Mouse (Mus musculus) thymus, postnatal 36 days (tissue): ENCODE data around the gene A730015C16Rik.

Experiments
- DNase-seq, 2 experiments: peaks; one replicate each; pipeline ENCODE4 v3.0.0; 2022; ENCODE audit warnings: mixed read lengths in 2 of 2

The A730015C16Rik gene

DNA sequence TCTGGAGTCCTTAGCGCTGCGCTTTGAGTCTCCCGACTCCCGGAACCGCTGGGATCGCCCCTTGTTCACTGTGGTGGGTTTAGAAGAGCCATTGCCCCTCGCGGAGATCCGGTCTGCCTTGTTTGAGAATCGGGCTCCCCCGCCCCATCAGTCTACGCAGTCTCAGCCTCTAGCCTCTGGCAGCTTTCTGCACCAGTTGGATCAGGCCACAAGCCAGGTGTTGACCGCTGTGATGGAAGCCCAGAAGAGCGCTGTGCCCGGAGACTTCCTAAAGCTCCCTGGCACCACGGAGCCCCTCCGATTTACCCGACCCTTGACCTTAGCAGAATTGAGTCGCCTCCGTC lies at the start of gene A730015C16Rik:
A730015C16Rik (minus strand) TSS at position 115 of the 344 bp plus-strand sequence.
- peak; percentile 12 to 32 for DNase-seq

DNA sequence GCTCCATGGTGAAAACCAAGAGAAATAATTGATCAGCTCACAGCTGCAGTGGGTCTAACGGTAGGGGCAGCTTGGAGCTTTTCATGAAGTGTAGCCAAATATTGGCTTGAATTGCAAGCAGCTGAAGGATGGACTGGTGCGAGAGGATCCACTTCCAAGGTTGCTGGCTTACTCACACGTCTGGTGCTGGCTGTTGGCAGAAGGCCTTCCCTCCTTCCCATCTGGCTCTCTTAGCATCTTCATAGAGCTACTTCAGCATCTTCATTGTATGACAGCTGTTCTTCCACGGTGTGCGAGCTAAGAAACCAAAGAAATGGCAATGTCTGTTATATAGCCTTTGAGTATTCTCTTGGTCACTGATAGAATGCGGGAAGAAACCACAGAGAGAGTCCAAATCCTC lies 42.5 kb upstream of the A730015C16Rik start:
- DNase-seq = no peak

DNA sequence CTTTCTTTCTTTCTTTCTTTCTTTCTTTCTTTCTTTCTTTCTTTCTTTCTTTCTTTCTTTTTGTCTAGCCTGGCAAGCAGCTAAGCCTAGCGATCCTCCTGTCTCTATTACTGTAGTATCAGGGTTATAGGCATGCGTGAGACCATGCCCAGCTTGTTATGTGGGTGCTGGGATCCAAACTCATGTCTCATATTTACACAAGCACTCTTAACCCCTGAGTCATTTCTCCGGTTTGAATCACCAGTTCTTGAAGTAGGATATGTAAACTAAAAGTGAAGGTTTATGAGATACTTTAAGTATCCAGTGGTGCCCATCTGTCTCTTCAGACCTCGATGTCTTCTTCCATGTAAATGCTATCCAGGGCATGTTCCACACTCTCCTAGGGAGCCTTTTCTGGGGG lies 39.0 kb upstream of the A730015C16Rik start:
- no peak for DNase-seq

DNA sequence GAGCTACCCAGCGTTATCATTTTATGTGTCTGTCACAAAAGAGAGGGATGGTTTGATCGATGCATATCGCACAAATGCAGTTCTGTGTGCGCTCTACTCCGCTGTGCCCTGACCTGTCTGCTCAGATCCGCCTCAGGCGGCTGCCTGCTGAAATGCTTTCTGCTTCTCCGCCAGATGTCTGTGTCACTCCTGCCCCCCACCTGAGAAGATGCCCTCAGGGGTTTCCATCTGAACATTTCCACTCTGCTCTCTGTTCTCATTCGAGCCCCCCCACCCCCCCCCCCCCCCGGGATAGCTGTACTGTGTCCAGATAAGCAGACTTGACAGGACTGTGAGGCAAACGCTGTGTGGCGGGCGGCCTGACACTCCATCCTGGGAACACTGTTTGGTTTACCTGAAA lies 35.4 kb upstream of the A730015C16Rik start:
- no peak for DNase-seq

DNA sequence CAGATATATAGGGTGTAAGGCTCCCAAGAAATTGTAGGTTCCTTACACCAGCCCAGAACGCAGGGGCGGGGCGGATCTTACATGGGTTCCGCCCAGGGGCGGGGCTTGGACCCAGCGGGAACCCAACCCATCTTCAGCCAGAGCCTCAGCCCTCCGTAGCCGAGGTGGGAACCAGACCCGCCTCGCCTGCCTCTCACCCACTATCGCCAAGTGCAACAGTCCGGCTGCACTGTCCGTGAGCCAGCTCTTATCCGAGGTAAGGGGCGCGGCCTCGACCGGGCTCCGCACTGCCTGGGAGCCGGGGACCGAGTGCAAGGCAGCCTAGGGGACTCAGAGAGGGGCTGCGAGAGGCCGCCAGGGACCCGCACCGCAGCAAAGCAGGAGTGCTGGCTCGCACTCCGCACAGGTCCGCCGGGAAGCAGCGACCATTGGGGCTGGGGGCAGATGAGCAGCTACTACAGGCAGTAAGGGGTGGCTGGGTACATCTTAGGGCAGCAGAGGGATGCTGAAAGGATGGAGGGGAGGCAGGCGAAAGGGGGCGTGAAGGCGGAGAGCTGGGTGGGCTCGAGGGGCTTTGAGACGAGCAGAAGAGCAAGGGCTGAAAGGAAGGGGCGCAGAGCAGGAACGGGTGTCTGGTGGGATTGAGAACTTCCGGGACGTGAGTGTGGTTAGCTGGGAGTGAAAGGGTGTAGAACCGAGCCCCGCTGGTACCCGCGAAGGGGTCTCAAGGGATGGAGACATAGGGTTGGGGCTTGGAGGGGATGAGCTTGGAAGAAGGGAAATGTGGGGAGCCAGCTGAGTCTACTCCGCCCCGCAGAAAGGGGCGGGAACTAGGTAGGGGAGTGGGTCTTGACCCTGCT lies 30.8 kb upstream of the A730015C16Rik start, which contains the start of gene Rab3b:
Rab3b (plus strand) TSS at position 101 of the 860 bp plus-strand sequence.
- DNase-seq = peak; percentile 55 to 60

DNA sequence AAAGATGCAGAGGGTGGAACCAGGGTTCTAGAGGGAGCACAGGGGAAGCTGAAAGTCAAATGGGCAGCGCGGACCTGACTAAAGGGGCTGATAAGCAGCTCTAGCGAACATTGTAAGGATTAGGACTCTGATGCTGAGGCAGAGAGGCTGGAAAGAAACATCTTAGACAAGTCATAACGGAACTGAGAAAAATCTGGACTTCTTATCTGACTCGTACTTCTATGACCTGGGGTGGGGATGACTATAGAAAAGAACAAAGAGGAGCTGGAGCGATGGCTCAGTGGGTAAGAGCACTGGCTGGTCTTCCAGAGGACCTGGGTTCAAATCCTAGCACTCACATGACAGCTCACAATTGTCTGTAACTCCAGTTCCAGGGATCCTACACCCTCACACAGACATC lies 29.5 kb upstream of the A730015C16Rik start:
- DNase-seq = no peak

DNA sequence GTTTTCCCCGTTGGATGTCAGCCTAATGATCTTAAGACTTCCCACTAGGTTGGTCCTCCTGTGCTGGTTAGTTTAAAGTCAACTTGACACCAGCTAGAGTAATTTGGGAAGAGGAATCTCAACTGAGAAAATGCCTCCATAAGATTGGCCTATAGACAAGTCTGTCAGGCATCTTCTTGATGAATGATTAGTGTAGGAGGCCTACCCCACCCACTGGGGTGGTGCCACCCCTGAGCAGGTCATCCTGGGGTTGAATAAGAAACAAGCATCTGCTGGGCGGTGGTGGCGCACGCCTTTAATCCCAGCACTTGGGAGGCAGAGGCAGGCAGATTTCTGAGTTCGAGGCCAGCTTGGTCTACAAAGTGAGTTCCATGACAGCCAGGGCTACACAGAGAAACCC lies 25.3 kb upstream of the A730015C16Rik start:
- no peak for DNase-seq

DNA sequence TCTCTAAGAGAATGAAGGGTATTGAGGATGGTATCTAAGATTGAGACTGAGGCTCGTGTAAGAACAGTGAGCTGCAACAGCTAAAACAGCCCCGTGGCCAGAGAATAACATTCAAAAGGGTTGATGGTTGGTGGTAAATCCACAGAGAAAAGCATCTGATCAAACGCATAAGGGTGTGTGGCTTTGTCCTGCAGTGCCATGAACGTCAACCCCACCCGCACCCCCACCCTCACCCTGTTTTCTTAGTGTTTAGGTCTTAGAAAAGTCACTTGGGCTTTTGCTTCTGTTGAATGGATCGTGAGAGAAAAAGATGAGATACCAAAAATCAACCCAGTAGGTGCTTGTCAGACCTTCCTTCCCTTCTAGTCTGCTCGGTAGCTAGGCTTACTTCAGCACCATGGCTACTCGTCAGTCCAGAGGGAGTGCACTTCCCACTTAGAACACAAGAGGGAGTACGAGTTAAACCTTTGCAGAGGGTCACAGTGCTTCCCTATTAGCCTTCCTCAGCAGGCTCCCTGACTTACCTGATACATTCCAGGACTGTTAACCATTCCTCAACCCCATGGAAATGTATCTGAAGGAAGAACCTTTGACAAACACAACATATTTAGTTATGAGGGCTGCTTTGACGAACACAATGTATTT lies 21.4 kb upstream of the A730015C16Rik start:
- DNase-seq = peak; percentile 27 to 53

DNA sequence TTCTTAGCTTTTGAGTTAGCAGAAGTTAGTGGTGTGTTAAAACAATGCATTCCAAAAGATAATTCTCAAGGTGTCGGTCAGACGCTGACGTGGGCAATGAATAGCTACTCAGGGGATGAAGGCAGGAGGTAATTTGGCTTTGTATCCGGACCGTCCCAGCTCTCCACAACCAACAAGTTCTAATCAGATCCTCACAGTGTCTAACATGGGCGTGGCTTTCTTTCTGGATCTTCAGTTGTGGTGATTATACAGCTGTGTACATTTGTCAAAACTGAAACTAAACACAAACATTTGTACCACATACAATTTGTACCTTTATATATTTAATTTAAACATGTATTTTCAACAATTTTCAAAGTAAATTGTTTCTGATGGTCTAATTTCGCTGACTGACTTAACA lies 18.4 kb upstream of the A730015C16Rik start:
- no peak for DNase-seq

DNA sequence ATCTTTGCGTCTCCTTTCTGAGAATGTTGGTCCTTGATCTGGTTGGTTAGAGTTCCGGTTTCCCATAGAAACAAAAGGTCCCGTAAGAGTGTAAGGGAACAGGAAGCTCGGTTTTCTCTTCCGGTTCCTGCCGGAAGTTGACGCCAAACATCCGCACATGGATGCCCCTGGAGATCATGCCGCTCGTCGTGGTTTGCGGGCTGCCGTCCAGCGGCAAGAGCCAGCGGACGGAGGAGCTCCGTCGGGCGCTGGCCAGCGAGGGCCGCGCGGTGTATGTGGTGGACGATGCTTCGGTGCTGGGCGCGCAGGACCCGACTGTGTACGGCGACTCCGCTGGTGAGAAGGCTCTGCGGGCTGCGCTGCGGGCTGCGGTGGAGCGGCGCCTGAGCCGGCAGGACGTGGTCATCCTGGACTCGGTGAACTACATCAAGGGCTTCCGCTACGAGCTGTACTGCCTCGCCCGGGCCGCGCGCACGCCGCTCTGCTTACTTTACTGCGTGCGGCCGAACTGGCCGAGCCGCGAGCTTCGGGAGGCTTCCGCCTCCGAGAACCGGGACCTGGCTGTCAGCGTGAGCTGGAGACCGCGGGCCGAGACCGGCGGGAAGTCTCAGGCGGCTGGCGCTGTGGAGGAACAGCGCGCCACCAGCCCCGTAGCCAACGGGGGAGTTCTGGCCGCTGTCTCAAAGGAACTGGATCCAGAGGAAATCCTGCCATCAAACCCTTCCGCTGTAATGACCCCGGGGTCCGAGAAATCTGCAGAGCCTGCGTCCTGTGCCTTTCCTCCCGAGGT lies 509 bp downstream of the A730015C16Rik start, which contains the start of gene Kti12:
Kti12 (plus strand) TSS at position 71 of the 790 bp plus-strand sequence.
- peak; percentile 71 to 73 for DNase-seq

DNA sequence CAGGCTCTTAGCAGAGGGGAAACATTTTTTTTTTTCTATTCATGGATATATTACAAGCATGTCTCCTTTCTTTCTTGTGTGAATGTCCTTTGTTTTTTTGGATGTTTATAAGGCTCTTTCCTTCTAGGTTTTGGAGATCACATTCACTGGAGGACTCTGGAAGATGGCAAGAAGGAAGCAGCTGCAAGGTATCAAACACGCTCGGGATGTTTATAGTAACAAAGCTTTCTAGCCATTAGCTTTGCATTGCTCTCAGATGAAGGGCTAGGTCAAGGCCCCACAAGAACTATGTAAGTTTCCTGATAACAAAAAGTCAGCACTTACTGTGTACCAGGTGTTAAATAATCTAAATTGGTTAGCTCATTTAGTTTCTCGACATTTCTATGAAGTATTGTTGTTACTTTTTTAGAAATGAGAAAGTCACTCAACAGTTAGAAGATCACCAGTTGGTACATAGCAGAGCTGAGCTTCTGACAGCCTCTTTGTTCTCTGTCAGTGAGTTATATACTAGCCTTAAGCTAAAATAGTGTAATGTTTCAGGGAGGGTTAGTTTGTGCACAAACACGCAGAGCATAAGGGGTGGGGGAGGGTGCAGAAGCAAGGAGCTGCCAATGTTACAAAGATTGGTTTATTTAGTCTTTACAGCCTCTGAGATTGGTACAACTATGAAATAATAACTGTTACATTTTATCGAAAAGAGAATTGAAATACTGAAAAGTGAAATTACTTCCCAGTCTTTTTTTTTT lies 2.4 kb downstream of the A730015C16Rik start:
- no peak for DNase-seq

DNA sequence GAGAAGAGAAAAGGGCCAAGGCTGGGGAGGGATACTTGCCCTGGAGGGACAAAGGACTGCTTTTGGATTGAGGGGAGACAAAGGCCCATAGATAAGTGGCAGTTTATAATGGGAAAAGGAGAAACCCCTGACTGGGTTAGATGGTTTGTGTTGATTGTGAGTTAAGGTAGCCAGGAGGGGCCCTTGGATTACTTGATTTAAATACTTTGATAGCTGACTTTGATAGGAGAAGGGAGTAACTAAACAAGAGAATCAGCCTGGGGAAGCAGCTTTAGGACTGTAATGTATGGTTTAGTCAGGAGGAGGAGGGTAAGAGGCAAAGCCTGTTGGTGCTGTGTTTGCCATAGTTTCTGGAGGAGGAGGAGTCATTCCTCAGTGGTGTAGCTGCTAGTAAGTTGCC lies 5.1 kb downstream of the A730015C16Rik start:
- no peak for DNase-seq

DNA sequence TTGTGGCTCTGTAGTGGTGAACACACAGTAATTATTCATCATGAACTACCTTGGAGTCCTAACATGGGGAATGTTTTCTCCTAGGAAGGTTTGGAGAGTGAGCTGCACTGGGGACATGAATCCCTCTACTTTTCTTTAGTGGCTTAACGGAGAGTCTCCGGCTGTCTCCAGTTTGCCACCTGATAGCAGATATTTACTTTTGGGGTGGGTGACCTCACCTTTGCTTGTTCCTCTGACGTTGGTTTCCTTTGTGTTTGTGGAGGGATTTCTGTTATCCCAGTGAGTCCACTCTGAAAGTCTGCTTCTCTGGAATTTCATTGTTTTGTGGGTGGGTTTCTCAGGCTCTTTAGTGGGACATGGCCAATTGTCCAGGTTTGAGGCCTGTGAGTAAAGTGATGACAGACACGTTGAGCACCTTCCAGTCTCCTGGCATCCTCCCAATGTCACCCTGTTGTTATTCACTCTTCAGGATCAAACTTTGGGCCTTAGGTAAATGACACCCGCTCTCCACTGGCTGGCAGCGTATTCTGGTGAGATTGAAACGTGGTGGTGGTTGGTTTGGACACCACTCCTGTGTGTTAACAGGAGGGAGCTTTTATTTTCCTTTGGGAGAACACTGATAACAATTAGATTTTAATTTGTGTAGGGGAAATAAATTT lies 6.4 kb downstream of the A730015C16Rik start:
- DNase-seq = no peak

DNA sequence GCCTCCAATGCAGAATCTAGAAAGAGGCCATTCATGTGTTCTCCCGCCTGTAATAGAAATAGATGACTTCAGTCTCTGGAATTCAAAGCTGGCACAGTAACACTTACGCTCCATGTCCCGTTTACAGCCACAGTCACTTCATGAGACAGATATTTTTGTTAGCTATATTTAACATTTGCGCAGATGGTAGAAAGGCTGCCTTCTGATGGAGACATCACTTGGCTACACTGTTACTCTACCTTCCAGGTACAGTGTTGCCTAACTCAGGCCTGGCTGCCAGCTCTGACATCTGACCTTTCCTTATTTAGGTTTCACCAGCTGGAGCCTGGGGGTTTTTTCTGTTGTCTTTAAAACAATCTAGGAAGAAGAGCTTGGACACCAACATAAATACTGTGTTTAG lies 10.4 kb downstream of the A730015C16Rik start:
- no peak for DNase-seq

DNA sequence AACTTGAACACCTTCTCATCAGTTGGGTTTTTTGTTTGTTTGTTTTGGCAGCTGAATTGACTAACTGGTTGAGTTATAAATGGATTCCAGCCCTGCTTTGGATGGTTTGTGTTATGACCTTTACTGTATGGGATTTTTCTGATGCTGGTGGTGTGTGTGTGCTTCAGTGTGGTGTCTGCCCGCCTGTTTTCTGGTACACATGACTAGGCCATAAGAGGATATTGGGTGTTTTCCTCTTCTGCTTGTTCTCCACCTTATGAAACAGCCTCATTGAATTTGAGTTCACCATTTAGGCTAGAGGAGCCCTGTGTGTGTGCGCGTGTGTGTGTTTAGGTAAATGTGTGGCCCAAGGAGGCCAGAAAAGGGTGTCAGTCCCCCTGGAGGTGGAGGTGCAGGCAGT lies 12.9 kb downstream of the A730015C16Rik start:
- no peak for DNase-seq

DNA sequence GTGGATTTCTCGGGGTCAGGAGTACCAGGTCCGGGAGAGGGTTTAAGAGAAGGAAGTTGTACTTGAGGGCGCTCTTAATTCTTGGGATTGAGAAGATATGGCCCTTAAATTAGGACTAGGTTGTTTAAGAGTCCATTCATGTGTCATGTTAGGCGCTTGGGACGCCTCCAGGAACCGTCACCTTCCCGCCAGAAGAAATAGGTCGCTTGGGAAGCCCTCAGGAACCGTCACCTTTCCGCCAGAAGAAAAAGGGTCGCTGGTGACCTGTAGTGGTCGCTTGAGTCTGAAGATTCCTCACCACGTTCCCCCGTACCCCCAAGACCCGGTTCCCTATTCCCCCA lies 13.5 kb downstream of the A730015C16Rik start:
- peak; percentile 5 to 13 for DNase-seq

DNA sequence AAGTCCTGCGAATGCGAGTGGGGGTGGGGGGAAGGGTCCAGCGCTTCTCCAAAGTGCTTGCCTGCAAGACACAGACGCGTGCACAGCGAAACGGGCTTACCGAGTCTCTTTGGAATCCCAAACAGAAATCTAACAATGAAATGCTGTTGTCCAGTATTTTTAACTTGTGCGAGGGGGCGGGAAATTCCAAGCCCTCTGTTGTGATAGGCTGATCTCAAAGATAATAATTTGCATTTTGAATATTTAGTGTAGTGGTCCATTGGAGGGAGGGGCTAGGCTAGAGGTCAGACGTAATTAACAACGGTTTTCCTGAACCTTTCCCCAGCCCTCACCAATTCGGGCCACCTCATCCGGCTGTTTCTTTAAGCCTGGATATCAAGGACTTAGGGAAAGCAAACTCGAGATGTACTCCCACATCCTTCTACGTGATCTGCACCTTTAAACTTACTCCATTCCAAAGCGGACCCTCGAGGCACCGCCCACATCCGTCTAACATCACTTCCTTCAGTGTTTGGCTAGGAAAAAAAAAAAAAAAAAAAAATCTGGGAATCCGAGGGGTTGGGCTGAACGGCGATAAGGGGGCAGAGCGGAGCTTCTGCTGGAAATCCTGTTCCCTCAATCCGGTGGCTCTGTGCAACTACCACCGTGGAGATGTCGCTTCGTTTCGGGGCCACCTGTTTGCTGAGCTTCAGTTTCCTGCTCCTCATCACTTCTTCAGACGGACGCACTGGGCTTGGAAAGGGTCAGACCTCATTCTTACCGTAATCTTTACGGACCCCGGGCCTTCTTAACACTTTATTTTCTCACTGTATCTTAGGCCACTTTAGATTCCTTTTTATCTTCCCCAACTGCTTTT lies 14.1 kb downstream of the A730015C16Rik start, which contains the start of gene Txndc12:
Txndc12 (plus strand) TSS at position 487 of the 856 bp plus-strand sequence.
- DNase-seq = peak; percentile 77 to 82

DNA sequence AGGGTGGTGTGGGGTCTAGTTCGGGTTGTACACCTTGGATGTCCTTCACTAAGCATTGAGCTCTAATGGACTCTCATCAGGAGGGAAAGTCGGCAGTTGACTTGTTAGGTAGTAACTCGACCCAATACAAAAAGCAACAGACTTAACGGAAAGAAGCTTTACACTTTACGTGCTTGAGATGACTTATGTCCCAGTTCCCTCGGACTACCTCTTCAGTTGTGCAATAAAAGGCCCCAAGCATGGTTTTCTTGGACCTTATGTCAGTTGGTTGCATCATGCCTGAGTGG lies 14.6 kb downstream of the A730015C16Rik start:
- DNase-seq = no peak

DNA sequence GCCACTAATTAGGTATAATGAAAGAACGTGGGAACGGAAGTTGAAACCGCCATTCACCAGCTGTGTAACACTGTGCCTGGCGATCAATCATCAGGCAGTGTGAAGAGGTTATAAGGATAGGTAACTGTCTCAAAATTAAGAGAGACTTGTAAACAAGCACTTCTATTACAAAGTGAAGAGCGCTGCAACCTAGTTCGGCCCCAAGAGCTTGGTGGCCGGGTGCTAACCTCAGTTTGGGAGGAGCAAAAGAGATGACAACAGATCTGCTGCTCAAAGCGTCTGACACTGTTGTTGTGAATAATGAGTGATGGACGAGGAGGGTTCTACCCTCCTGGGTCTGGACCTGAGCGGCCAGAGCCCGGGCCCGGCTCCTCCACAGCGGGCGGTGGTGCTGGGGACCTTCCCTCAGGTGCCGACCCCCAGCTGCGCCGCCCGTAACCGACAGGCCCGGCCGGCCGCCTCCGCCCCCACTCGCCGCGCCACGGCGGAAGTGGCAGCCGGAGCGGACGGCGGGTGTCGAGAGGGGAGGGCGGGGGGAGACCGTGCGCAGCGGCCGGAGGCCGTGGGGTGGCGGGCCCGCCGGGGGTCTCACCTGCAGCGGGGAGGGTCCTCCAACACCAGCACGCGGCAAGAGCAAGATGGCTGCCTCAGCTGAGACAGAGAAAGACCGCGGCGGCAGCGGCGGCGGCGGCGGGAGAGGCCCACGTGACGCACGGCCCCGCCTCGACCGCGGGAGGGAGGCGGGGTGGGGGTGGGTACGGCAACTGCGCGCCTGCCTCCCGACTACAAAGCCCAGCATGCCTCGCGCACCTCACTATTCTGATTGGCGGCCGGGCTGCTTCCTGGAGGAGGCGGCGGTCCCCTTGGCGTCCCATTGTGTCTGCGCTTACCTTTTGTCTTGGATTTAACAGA lies 15.2 kb downstream of the A730015C16Rik start, which contains the start of gene Btf3l4:
Btf3l4 (minus strand) TSS at position 699 of the 912 bp plus-strand sequence.
- DNase-seq = peak; percentile 87 to 92

DNA sequence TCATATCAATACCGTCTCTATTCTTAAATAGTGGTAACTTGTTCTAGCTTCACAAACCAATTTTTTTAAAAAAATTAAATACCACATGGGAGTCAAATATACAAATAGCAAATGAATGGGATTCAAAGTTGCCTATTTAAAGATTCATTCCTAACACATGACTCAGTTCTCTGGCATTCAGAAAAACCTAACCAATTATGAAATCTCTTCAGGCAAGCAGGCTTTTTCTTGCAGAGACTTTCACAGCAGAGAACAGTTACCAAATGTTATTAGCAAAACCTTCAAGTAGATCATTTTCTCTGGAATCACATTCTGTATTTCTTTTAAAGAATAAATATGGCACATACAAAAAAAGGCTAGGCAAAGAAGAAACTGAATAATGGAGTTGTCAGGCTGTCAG lies 17.7 kb downstream of the A730015C16Rik start:
- no peak for DNase-seq
